Mouse (Mus musculus) erythroblast, embryonic 14.5 days (primary cell): Measurements from ENCODE around the gene Myo1c.
A peak's percentile ranks its signal among the peaks of the same experiment; 100 is the strongest.

ENCODE experiments used
- GATA1 ChIP-seq: IDR thresholded peaks from 2 replicates; pipeline ENCODE4 v1.6.1; 2012; ENCODE audit warnings: low read length, inconsistent platforms, mixed read lengths
- TAL1 ChIP-seq: IDR thresholded peaks from 3 replicates; pipeline ENCODE4 v1.6.1; 2012; ENCODE audit warnings: low read length, inconsistent platforms, mixed read lengths

- TF ChIP-seq GATA1 (peak; percentile 75), TAL1 (no peak)
These were observed 28.6 kb downstream of the Myo1c start, which contains the start of gene Crk for GRCm38 (mm10) chr11:75678747-75679438.
